Mouse (Mus musculus) cerebellum, adult 2 months (tissue): ENCODE measurements around the gene Trmt1. TPM values are rescaled to one million over a fixed set of nuclear protein-coding genes. Genes with fewer than 3 reads are reported as not detected.
"Not testable (repeated sequence)": the region's sequence is repeated elsewhere in the genome, so short reads cannot be mapped to it uniquely, and the experiment has no call there.

Experiments used
- DNase-seq, 2 experiments: peaks; one replicate each; pipeline ENCODE4 v3.0.0; 2021
- H3K27ac ChIP-seq: fragments of 200-500 bp; 2 replicates; pipeline ENCODE4 v1.5.1; 2012; ENCODE audit warnings: low read length, control low read depth, inconsistent platforms; ENCODE audit not compliant: insufficient read depth
- H3K27me3 ChIP-seq: fragments of 200-500 bp; 2 replicates; pipeline ENCODE4 v1.6.1; 2012; ENCODE audit warnings: inconsistent platforms, mild to moderate bottlenecking, low read length, moderate library complexity; ENCODE audit not compliant: control insufficient read depth, insufficient read depth
- H3K4me1 ChIP-seq: fragments of 200-500 bp; 2 replicates; pipeline ENCODE4 v1.6.1; 2011; ENCODE audit warnings: low read length; ENCODE audit not compliant: control insufficient read depth, insufficient read depth
- H3K4me3 ChIP-seq: fragments of 200-500 bp; replicated peaks from 2 replicates; pipeline ENCODE3; 2011; ENCODE audit warnings: mild to moderate bottlenecking, low read depth, low read length, control low read depth; ENCODE audit not compliant: insufficient read depth
- CTCF ChIP-seq: fragments of 200-500 bp; IDR thresholded peaks from 2 replicates; pipeline ENCODE4 v1.5.1; 2011; ENCODE audit warnings: low read depth, mild to moderate bottlenecking, control low read depth, low read length, moderate library complexity, borderline replicate concordance; ENCODE audit not compliant: insufficient read depth
- POLR2A ChIP-seq: fragments of 200-500 bp; IDR thresholded peaks from 2 replicates; pipeline ENCODE4 v1.6.1; 2011; ENCODE audit warnings: low read length, control low read depth, borderline replicate concordance; ENCODE audit not compliant: insufficient read depth
- WGBS: fragments of 180-500 bp; shearing (Covaris S2); methylation state at CpG from one replicate; pipeline ENCODE4 v1.1.7; 2018; 5-methylcytosine and 5-hydroxymethylcytosine counted together
- polyA plus RNA-seq: library from polyadenylated mRNA; depleted of rRNA; stranded (reverse); fragments of >200 nt; gene quantifications from 2 replicates; pipeline ENCODE4 v1.2.3, GENCODE M21; 2012

Trmt1 gene
- polyA plus RNA-seq, 1 experiment: 144 TPM

DNA sequence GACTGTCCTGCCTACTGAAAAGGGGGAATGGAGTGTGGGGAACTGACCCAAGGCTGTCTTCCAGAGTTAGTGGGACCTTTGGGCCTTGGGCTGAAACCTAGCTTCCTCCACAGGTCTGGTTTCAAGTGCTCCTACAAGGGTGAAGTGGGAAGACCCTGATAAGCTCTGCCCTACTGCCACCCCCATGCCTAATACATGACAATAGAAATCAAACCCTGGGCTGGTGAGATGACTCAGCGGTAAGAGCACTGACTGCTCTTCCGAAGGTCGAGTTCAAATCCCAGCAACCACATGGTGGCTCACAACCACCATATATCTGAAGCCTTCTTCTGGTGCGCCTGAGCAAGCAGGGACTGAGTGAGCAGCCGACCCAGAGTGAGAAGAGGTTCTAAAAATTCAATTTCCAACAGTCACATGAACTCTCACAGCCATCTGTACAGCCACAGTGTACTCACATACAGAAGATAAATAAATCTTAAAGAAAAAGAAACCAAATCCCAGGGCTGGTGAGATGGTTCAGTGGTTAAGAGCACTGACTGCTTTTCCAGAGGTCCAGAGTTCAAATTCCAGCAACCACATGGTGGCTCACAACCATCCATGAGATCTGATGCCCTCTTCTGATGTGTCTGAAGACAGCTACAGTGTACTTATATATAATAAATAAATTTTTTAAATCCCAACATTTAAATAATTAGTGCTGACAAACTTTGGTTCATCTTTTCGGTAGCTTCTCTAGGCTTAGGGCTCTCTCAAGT lies 17.2 kb upstream of the Trmt1 start:
- Histone ChIP-seq H3K4me3 (no peak overlapping the region), H3K4me1 (no peaks in the 10 kb centered on the region), H3K27me3 (no peaks in the 10 kb centered on the region), H3K27ac (no peak overlapping the region)
- 70% methylated on average over 6 of the region's 6 CpGs for WGBS
- TF ChIP-seq POLR2A (no peak), CTCF (no peak)
- DNase-seq: no peak

DNA sequence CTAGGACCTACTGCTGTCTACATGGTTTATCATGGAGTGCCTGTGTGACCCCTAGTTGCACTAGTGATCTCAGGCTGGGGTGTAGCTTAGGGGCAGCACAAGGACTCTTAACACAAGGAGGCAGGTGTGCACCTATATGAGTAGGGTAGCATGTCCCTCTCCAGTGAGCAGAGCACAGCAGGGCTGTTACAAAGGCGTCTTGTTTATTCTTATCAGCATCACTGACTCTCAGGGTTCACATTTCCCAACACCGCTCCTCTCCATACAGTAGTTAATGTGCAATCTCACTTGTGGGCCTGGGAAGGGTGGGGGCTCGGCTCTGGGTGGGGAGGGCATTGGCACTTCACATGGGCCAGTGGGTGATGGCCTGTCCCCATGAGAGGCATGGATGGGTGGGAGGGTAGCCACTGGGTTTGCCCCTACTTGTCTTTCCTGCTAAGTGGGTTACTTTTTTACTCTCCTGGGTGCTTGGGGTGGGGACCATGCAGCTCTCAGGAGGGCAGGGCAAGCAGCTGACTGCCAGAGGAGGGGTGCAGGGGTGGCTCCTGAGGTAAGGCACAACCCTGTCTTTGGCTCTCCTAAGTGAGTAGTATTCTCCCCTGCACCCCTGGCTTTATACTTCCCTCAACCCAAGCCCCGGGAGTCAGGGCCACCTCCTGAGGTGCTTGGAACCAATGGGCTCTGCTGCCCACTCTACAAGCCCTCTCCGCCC lies 15.7 kb upstream of the Trmt1 start:
- not testable (repeated sequence) for H3K27me3 ChIP-seq, DNase-seq, H3K4me1 ChIP-seq, H3K4me3 ChIP-seq, H3K27ac ChIP-seq
- 78% methylated on average over 5 of the region's 5 CpGs for WGBS

DNA sequence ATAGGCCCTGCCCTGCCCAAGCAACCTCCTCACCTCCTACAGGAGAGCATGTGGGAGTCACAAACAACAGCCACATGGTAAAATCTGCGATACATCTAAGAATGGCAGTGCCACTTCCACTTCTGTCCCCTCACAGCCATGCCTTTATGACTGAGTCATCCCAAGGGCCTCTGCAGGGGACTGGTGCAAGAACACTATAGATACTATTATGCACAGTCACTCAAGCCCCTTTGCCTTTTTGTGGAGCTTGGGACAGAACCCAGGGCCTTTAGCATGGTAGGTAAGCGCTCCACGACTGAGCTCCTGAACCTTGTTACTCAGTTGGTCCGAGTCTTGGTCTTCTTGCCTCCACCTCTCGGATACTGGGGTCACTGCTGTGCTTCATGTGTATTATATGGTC lies 8.8 kb upstream of the Trmt1 start:
- H3K27me3 ChIP-seq: no peaks in the 10 kb centered on the region
- TF ChIP-seq CTCF (no peak), POLR2A (no peak)
- peaks cover 4% of the 10 kb centered on the region; the same call in 1 of the 2 replicates for H3K4me1 ChIP-seq
- DNase-seq: no peak
- no peak overlapping the region for H3K27ac ChIP-seq
- H3K4me3 ChIP-seq: no peak overlapping the region
- 89% methylated on average over 5 of the region's 5 CpGs for WGBS

DNA sequence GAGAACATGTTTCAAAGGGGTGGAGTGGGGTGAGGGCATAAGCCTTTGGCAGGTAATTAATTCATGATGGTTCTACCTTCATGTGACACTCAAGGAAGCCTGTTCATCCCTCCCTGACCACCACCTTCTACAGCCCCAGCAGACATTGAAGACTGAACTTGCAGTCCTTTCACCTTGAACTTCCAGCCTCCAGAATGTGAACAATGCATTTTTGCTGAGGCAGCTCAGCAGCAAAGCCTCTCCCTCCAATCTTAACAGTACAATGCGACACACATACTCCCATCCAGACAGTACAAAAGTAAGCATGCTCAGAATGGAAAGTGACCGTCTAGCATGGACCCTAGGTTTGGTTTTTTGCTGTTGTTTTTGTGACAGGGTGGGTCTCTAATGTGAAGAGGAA lies 4.6 kb upstream of the Trmt1 start:
- peaks cover 19% of the 10 kb centered on the region for H3K4me1 ChIP-seq
- TF ChIP-seq POLR2A (no peak), CTCF (no peak)
- 80% methylated on average over 2 of the region's 2 CpGs for WGBS

DNA sequence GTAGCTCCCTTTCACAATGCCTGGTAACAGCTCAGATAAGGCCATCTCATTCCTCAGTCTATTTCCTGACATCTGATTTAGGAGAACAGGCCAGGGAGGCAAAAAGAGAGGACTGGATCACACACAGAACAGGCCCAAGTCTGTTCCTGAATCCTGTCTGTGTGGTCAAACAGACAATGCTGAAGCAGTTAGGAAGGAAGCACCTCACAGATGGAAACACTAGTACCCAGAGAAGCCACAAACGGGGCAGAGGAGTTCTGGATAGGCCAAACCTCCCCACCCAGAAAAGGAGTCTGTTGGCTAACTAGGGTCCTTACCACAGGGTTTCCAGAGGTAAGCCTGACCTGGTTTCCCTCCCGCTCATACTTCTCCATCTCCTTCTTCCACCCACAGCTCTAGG lies 3.9 kb upstream of the Trmt1 start:
- H3K27me3 ChIP-seq: no peaks in the 10 kb centered on the region
- no peak overlapping the region for H3K27ac ChIP-seq
- WGBS: 80% methylated on average over 2 of the region's 2 CpGs
- TF ChIP-seq CTCF (no peak), POLR2A (no peak)
- DNase-seq: no peak
- no peak overlapping the region for H3K4me3 ChIP-seq
- peaks cover 18% of the 10 kb centered on the region for H3K4me1 ChIP-seq

More for the DNA sequence above, 4.6 kb upstream of the Trmt1 start:
- Histone ChIP-seq H3K27ac (no peak overlapping the region), H3K4me3 (no peak overlapping the region), H3K27me3 (no peaks in the 10 kb centered on the region)
- no peak for DNase-seq

DNA sequence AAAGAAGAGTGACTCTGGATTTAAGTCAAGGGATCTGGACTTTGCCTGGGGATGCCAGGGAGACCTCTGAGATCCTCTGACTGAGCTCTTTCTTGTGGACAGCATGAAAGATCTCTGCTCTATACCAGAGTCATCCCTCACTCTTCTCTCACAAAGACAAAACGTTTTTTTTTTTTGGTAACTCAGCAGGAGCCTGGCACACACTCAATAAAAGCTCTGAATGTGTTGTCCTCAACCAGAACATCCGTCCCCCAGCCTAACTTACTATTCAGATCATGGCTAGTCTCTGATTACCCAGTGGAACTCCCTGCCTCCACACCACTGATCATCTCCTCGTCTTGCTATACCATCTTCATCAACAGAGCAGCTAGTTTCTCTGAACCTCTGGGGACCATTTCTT lies 1.6 kb upstream of the Trmt1 start:
- TF ChIP-seq CTCF (no peak), POLR2A (no peak)
- WGBS: 12% methylated on average over 3 of the region's 3 CpGs
- H3K27ac ChIP-seq: no peak overlapping the region

DNA sequence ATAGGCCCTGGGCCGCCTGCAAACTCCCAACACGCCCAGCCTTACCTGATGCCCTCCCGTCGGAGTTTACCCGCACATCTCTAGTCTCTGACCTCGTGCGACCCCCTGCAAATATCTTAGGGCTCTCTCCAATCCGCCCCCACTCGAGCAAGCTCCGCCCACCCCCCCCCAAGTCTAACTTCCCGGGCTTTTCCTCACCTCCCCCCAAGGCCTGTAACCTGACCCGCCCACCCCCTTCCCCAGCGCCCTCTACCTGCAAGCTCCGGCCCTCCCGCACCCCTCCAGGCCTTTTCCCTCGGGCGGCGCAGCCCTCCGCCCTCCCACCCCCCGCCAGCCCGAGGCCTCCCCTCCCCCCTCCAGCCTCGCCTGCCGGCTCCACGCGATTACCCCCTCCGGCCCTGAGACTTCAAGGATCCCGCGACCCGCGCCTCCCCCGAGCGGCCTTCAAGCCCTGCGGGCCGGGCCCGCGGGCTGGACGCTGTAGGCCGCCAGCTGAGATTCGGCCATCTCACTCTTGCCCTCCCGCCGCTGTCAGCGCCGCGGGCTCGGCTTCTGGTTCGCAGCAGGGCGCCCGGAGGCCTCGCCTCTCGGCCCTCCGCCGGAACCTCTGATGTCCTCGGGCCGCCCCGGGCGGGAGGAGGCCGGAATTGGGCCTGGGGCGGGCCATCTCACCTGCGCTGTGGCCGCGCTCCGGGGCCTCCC lies 1.0 kb downstream of the Trmt1 start:
- peak overlapping the region; percentile 88 for H3K4me3 ChIP-seq
- DNase-seq: peak in 1 of 2 experiments; percentile 29
- TF ChIP-seq CTCF (no peak), POLR2A (no peak)

More for the DNA sequence above, 1.6 kb upstream of the Trmt1 start:
- Histone ChIP-seq H3K27me3 (no peaks in the 10 kb centered on the region), H3K4me3 (no peak overlapping the region), H3K4me1 (peaks cover 18% of the 10 kb centered on the region)
- DNase-seq: no peak

More for the DNA sequence above, 1.0 kb downstream of the Trmt1 start:
- H3K27ac ChIP-seq: peak overlapping the region; percentile 93
- H3K4me1 ChIP-seq: peaks cover 18% of the 10 kb centered on the region
- WGBS: 2% methylated on average over 56 of the region's 62 CpGs
- H3K27me3 ChIP-seq: no peaks in the 10 kb centered on the region
